In the genomic region with DNA sequence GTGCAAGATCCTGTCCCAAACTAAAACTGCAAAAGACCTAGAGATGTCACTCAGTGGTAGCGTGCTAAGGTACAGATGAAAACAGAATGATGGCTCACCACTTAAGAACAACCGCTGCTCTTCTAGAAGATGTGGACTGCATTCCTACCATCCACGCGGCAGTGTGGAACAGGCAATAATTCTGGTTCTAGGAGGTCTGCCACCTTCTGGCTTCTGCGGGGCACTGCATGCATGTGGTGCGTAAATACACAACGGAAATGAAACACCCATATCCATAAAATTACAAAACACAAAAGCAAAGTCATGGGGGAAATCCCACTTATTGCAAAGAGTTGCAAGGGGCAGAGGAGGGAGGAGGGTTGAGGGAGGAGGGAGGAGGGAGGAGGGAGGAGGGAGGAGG, we compare ENCODE assay signal across 11 mouse cellular contexts. TPM values are rescaled to one million over a fixed set of nuclear protein-coding genes. Genes with fewer than 3 reads are reported as not detected.
DNase-seq lines count a peak whose midpoint lies in the region; ATAC-seq and TF ChIP-seq lines count a peak whose summit lies in the region.
"Had no signal": no experiment of that assay in that cellular context is flagged by ENCODE, and none has a peak within 500 bp of the region (broad histone marks: within the 10 kb centered on the region; RNA-seq: fewer than 3 reads in every experiment).

No protein-coding gene starts in this region.

- no peak for ATAC-seq in hindbrain, postnatal 0 days
- ATAC-seq in hindbrain, embryonic 16.5 days: no peak
- no peak for ATAC-seq in lung, postnatal 0 days
- peak; percentile 56 for ATAC-seq in megakaryocyte progenitor cell, adult 5-6 weeks (replicated peaks; ENCODE audit: poor library complexity)

- H3K4me1 ChIP-seq in hindbrain, postnatal 0 days (ENCODE audit: insufficient read depth, low read length): no peaks in the 10 kb centered on the region
- 0 out of 2 replicates have a peak, but pooled peaks cover 2% of the 10 kb centered on the region for H3K4me1 ChIP-seq in hindbrain, embryonic 16.5 days (ENCODE audit: control insufficient read depth, insufficient read depth, low read depth, low read length)
- H3K4me1 ChIP-seq in lung, postnatal 0 days (ENCODE audit: insufficient read depth, low read depth, low read length): no peaks in the 10 kb centered on the region

- H3K27me3 ChIP-seq in hindbrain, postnatal 0 days (ENCODE audit: insufficient read depth, low read length): peaks cover 4% of the 10 kb centered on the region; the same call in 1 of the 2 replicates
- no peaks in the 10 kb centered on the region for H3K27me3 ChIP-seq in hindbrain, embryonic 16.5 days (replicated peaks; ENCODE audit: control insufficient read depth, insufficient read depth, low read length)
- no peaks in the 10 kb centered on the region for H3K27me3 ChIP-seq in lung, postnatal 0 days (replicated peaks; ENCODE audit: insufficient read depth, low read length)

- no peak overlapping the region for H3K4me3 ChIP-seq in hindbrain, postnatal 0 days (ENCODE audit: low read length)
- no peak overlapping the region for H3K4me3 ChIP-seq in hindbrain, embryonic 16.5 days (ENCODE audit: low read length)
- H3K4me3 ChIP-seq in lung, postnatal 0 days (ENCODE audit: low read depth, low read length): no peak overlapping the region

- TF ChIP-seq CTCF in hindbrain, postnatal 0 days (IDR thresholded peaks at IDR 0.05; ENCODE audit: low read depth): peak; percentile 58
- TF ChIP-seq CTCF in lung, postnatal 0 days (IDR thresholded peaks at IDR 0.05): peak; percentile 48

- H3K27ac ChIP-seq in hindbrain, postnatal 0 days: no peak overlapping the region
- no peak overlapping the region for H3K27ac ChIP-seq in hindbrain, embryonic 16.5 days (ENCODE audit: low read depth, low read length)
- H3K27ac ChIP-seq in lung, postnatal 0 days (ENCODE audit: low read length): no peak overlapping the region

- H3K9me3 ChIP-seq in hindbrain, postnatal 0 days (ENCODE audit: low read length): no peaks in the 10 kb centered on the region
- H3K9me3 ChIP-seq in hindbrain, embryonic 16.5 days (ENCODE audit: control insufficient read depth, low read length): no peaks in the 10 kb centered on the region
- H3K9me3 ChIP-seq in lung, postnatal 0 days (ENCODE audit: low read length): no peaks in the 10 kb centered on the region

- no peak overlapping the region for H3K4me2 ChIP-seq in hindbrain, postnatal 0 days (ENCODE audit: low read depth, low read length)
- H3K4me2 ChIP-seq in hindbrain, embryonic 16.5 days (ENCODE audit: low read length): no peak overlapping the region
- H3K4me2 ChIP-seq in lung, postnatal 0 days (replicated peaks; ENCODE audit: low read depth, low read length): no peak overlapping the region

- no peaks in the 10 kb centered on the region for H3K36me3 ChIP-seq in hindbrain, postnatal 0 days (ENCODE audit: insufficient read depth, low read length)
- no peaks in the 10 kb centered on the region for H3K36me3 ChIP-seq in hindbrain, embryonic 16.5 days (ENCODE audit: control insufficient read depth, insufficient read depth, low read length)
- H3K36me3 ChIP-seq in lung, postnatal 0 days (ENCODE audit: insufficient read depth, low read length): no peaks in the 10 kb centered on the region

- no peak overlapping the region for H3K9ac ChIP-seq in hindbrain, postnatal 0 days (replicated peaks; ENCODE audit: low read length)
- H3K9ac ChIP-seq in hindbrain, embryonic 16.5 days (ENCODE audit: low read depth, low read length): no peak overlapping the region
- H3K9ac ChIP-seq in lung, postnatal 0 days (replicated peaks; ENCODE audit: low read depth): no peak overlapping the region

- WGBS in hindbrain, postnatal 0 days: 87% methylated on average over 7 of the region's 7 CpGs
- WGBS in hindbrain, embryonic 16.5 days: 89% methylated on average over 7 of the region's 7 CpGs
- WGBS in lung, postnatal 0 days: 86% methylated on average over 7 of the region's 7 CpGs

- TF ChIP-seq EP300 in lung, postnatal 0 days (IDR thresholded peaks at IDR 0.05): no peak

- peak; percentile 39 for DNase-seq in hindbrain, postnatal 0 days (ENCODE audit: low spot score)
- DNase-seq in lung, postnatal 0 days (ENCODE audit: low spot score): no peak
- DNase-seq in lung, postnatal 10 days: no peak
- peak; percentile 39 for DNase-seq in cerebellum, adult 11-12 months
- DNase-seq in adrenal gland, adult 8-10 months: no peak
- no peak for DNase-seq in left cerebral cortex, adult 18-20 months (ENCODE audit: low spot score in 2 of 2)
- DNase-seq: gastrocnemius, postnatal 10 days; heart, postnatal 14 days; lung, postnatal 4 days had no signal

RNA-seq across cellular contexts. Expression of a gene that starts 25.8 kb away (rescaled TPM):
- 0.26 TPM in 1 of 2 replicates, not detected in the other for total RNA-seq in hindbrain, postnatal 0 days (2014; rRNA removed)
- polyA plus RNA-seq in hindbrain, postnatal 0 days (2015; fragmentation: Nextera tagmentation; extraction: Ambion mirVana): 0.14 and 0.18 TPM in 2 replicates
- polyA plus RNA-seq in hindbrain, embryonic 16.5 days (2015; fragmentation: Nextera tagmentation; extraction: Ambion mirVana): 0.25 TPM in 1 of 2 replicates, not detected in the other
- 0.37 and 0.38 TPM in 2 replicates for polyA plus RNA-seq in lung, postnatal 0 days (2015; fragmentation: Nextera tagmentation; extraction: Ambion mirVana)
- total RNA-seq in megakaryocyte progenitor cell, adult 5-6 weeks (2015): not detected in 2 replicates
- not detected in 2 replicates for total RNA-seq in megakaryocyte progenitor cell, adult 5-6 weeks (2017)
- 1 to 10 TPM in 2 of 4 experiments, under 1 TPM in 2; 0.77 to 1.3 (median 1.1) TPM for total RNA-seq in adrenal gland, adult 8-10 months (2022)
- total RNA-seq in left cerebral cortex, adult 18-20 months (2021): under 1 TPM; 0.37 to 0.47 TPM

Comparison
In these comparisons a context has a peak if more than half of its experiments do, and no peak if none do; other contexts are left out.
1. DNase-seq: peak in hindbrain, postnatal 0 days (single experiment) and cerebellum, adult 11-12 months (single experiment); none in lung, postnatal 0 days (single experiment), lung, postnatal 10 days (single experiment), adrenal gland, adult 8-10 months (single experiment) and left cerebral cortex, adult 18-20 months (0 of 2).